Mouse (Mus musculus) small intestine, adult 10 weeks (tissue): Measurements from ENCODE around the gene Rfx8. TPM values are rescaled to one million over a fixed set of nuclear protein-coding genes. Genes with fewer than 3 reads are reported as not detected.

Experiments
- polyA plus RNA-seq: library from polyadenylated mRNA; stranded (reverse); fragments of 350-450 nt; fragmentation: Illumina TruSeq; extraction: RNeasy Lipid Tissue Mini Kit (QIAGEN cat#74804); gene quantifications from one replicate; pipeline ENCODE4 v1.2.3, GENCODE M21; 2014; ENCODE audit warnings: low replicate concordance

The Rfx8 gene
- not detected for polyA plus RNA-seq

GRCm38 (mm10) chr1:39720632-39721350, at the start of gene Rfx8:
Gene Rfx8 (minus strand): TSS chr1:39720997.

GRCm38 (mm10) chr1:39651241-39651548, 69.6 kb downstream of the Rfx8 start, which contains the start of gene Creg2:
Gene Creg2 (minus strand): TSS chr1:39651474.

Other genes with a start within 250 kb of the Rfx8 start
- gene Tbc1d8, start 242.2 kb downstream of the Rfx8 start, polyA plus RNA-seq = 26.2 TPM
- 52.5 TPM for gene Cnot11, start 186.0 kb downstream of the Rfx8 start, polyA plus RNA-seq
- 38.5 TPM for gene Rnf149, start 143.6 kb downstream of the Rfx8 start, polyA plus RNA-seq
- 0.33 TPM for gene Creg2, start 69.5 kb downstream of the Rfx8 start, polyA plus RNA-seq
- gene Gm3646, start 84.3 kb upstream of the Rfx8 start, polyA plus RNA-seq = not detected
- 31.5 TPM for gene Map4k4, start 179.9 kb upstream of the Rfx8 start, polyA plus RNA-seq